Mouse (Mus musculus) thymus, postnatal 10 days (tissue): ENCODE results near the gene Ints6.
"Not testable (repeated sequence)": the region's sequence is repeated elsewhere in the genome, so short reads cannot be mapped to it uniquely, and the experiment has no call there.

Source experiments
- DNase-seq, 2 experiments: peaks; one replicate each; pipeline ENCODE4 v3.0.0; 2021; ENCODE audit warnings: low spot score in 2 of 2

The Ints6 gene

GRCm38 (mm10) chr14:62751479-62751878 is 9.5 kb downstream of the Ints6 start:
- no peak for DNase-seq

DNA sequence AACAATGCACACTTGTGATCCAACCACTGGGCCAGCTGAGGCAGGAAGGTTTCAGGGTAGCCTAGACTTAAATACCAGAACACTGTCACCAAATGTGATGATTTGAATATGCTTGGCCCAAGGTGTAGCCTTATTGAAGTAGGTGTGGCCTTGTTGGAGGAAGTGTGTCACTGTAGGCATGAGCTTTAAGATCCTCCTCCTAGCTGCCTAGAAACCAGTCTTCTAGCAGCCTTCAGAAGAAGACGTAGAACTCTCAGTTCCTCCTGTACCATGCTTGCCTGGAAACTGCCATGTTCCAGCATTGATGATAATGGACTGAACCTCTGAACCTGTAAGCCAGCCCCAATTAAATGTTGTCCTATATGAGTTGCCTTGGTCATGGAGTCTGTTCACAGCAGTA is 25.3 kb downstream of the Ints6 start:
- no peak for DNase-seq

DNA sequence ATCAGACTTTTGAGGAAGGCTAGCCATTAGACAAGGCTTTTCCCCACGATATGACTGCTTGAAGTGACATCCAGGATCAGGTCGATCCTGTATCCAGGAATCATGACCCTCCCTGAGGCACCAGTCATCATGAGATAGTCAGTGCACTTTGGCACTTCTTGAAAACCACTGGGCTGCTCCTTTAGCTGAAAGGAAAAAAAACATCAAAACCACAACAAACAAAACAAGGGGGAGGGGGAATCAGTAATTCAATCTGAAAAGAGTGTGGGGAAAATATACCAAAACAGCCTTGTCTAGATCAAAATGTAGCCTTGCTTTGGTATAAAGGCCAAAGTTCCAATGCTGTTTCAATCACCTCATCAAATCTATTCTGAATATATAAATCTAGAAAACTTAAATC is 27.3 kb downstream of the Ints6 start:
- DNase-seq: no peak

DNA sequence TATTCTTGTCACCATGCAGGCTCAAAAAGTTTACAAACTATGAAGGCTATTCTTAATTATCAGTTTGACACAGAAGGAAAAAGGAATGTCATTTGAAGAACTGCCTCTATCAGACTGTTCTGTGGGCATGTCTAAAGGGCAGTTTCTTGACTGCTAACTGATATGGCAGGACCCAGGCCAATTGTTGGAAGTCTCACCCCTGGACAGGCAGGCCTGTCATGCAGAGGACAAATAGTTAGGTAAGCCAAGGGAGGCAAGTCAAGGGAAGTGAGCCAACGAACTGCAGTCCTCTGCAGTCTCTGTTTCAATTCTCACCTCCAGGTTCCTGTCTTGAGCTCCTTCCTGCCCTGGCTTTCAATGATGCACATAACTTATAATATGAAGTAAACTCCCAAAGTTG is 29.1 kb downstream of the Ints6 start:
- DNase-seq: no peak

GRCm38 (mm10) chr14:62724560-62724959 is 36.4 kb downstream of the Ints6 start:
- no peak for DNase-seq

- no peak for DNase-seq
Measured at GRCm38 (mm10) chr14:62721625-62722024, 39.3 kb downstream of the Ints6 start.

- no peak for DNase-seq
Measured at GRCm38 (mm10) chr14:62718161-62718560, 42.8 kb downstream of the Ints6 start.

DNA sequence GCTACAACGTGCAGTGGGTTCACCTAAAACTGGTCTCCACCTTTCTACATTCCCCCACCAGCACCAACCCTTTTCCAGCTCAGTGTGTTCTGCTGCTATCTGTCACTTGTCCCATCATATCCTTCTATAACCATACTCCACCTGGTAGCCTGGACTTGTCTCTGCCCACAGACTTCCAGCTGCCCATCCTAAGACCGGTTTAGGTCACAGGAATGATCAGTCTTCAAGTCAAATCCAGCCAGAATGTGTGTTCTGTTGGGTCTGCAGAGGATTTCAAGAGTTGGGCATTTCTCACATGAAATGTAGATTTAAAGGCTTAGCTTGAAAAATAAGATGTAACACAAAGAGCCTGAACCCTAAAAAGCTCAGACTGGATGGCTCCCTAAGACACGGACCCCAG is 87.3 kb downstream of the Ints6 start:
- no peak for DNase-seq

DNA sequence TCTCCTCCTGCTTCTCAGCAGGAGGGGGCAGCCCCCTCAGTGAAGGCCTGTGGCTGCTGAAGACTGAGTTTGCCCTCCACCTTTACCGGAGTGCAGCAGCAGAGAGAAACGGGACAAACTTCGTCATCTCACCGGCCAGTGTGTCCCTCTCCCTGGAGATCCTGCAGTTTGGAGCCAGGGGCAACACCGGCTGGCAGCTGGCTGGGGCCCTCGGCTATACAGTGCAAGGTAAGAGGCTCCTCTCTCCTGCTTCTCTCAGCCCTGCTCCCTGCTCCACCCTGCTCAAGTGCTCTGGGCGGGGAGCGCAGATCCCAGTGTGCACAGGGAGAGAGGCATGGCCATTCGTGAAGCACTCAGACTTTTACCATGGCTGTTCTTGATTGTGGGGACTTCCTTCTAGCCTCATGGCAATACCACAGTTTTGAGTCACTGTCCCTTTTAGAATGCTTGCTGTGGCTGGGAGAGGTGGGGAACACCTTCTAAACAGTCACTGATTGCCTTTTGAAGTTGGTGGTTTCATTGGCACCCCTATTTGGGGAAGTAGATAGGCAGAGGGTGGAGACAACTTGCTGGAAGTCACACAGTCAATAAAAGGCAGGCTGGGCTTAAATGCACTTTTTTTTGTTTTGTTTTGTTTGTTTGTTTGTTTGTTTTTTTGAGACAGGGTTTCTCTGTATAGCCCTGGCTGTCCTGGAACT is 95.8 kb downstream of the Ints6 start:
- no peak for DNase-seq

DNA sequence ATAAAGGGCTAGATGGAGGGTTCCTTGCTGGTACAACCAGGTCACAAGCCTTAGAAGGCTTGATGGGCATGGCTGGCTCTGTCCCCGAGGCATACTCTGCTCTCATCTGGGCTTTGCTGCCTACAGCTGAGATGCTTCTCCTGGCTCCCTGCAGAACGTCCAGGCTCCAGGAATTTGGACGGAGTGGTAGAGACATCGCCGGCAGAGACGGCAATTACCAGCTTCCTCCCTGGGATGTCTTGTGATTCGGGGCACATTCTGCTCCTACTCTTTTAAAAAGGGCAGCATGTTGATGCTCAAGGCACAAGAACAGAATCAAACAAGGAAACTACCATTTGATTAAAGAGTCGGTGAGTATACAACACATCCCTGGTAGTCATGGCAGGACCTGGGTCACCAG is 97.6 kb downstream of the Ints6 start, which contains the start of gene Serpine3:
Serpine3 (plus strand) TSS at position 301 of the 400 bp plus-strand sequence.
- no peak for DNase-seq

- DNase-seq: no peak
Measured at GRCm38 (mm10) chr14:62662381-62662780, 98.6 kb downstream of the Ints6 start.

- DNase-seq: no peak
Measured at GRCm38 (mm10) chr14:62657469-62657868, 103.5 kb downstream of the Ints6 start.

- no peak for DNase-seq
Measured at GRCm38 (mm10) chr14:62655996-62656395, 105.0 kb downstream of the Ints6 start.

DNA sequence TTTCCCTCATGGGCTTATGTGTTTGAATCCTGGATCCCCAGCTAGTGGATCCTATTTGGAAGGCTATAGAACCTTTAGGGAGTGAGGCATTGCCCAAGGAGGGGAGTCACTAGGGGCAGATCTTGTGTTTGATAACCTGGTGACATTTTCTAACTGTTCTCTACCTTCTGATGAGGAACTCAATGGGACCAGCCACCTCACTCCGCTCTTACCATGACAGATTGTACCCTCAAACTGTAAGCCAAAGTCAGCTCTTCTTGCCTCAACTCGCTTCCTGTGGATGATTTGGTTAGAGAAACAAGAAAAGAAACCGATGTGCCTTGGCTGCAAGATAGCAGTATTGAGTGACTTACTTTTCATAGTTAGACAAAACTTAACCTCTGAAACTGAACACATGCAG is 109.2 kb downstream of the Ints6 start:
- DNase-seq: no peak

DNA sequence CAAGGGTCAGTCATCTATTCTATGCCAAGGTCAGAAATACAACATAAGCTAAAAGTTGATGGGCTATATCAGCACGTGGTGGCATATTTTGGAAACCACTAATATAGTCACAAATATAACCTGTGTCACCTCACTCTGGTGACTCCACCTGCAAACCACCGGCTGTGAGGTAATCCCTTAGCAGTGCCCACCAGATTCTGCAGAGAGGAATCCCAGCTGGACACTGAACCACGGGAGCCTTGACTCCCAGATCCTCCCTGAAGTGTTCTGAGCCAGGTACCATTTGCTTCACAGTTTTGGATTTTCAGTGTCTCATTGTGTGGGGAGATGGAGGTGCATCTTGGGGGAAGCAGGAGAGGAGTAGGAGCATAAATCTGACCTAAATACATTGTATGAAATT is 110.6 kb downstream of the Ints6 start:
- no peak for DNase-seq

GRCm38 (mm10) chr14:62648405-62648804 is 112.6 kb downstream of the Ints6 start:
- DNase-seq: no peak

DNA sequence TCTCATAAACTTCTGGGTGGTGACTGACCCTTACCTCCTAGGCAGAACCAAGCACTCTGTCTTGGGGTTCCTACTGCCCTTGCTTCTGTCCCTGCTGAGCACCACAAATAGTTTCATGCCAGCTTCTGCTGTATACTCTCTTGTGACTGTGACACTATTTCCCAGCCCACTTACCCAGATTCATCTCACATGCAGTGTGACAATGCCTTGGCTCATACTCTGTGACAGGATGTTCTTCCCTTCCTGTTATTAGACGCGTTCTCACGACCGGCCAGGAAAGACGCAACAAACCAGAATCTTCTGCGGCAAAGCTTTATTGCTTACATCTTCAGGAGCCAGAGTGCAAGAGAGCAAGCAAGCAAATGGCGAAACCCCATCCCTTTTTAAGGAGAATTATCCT is 118.6 kb downstream of the Ints6 start:
- not testable (repeated sequence) for DNase-seq

GRCm38 (mm10) chr14:62640396-62640795 is 120.6 kb downstream of the Ints6 start:
- DNase-seq: no peak

DNA sequence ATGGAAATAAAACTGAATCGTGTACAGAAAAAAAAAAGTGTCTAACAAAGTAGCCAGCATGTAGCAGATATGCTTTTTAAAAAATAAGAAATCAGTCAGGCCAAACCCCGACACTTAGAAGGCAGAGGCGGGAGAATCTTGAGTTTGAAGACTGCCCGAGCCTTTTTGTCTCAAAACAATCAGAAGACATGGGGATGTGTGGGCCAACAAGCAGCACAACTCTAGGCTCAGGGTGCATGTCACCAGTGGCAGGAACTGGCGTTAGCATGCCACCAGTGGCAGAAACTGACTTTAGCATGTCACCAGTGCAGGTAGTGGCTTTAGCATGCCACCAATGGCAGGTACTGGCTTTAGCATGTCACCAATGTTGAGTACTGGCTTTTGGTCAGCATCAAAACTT is 121.4 kb downstream of the Ints6 start:
- no peak for DNase-seq

DNA sequence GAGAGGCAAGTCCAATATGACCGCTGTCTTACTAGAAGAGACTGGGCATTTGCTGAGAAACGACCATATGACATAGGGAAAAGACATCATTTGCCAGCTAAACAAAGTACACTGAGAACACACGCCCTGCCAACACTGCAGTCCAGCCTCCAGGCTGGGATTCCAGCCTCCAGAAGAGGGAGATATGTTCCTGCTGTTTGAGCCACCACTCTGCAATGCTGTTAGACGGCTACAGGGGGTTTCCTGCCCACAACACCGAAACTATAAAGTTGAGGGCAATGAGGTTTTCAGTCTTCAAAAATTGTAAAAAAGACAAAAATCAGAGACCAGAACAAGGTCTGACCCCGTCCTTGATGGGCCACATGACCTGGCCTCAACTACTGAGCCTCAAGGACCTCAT is 121.9 kb downstream of the Ints6 start:
- DNase-seq: no peak

GRCm38 (mm10) chr14:62638345-62638702 is 122.6 kb downstream of the Ints6 start:
- no peak for DNase-seq

DNA sequence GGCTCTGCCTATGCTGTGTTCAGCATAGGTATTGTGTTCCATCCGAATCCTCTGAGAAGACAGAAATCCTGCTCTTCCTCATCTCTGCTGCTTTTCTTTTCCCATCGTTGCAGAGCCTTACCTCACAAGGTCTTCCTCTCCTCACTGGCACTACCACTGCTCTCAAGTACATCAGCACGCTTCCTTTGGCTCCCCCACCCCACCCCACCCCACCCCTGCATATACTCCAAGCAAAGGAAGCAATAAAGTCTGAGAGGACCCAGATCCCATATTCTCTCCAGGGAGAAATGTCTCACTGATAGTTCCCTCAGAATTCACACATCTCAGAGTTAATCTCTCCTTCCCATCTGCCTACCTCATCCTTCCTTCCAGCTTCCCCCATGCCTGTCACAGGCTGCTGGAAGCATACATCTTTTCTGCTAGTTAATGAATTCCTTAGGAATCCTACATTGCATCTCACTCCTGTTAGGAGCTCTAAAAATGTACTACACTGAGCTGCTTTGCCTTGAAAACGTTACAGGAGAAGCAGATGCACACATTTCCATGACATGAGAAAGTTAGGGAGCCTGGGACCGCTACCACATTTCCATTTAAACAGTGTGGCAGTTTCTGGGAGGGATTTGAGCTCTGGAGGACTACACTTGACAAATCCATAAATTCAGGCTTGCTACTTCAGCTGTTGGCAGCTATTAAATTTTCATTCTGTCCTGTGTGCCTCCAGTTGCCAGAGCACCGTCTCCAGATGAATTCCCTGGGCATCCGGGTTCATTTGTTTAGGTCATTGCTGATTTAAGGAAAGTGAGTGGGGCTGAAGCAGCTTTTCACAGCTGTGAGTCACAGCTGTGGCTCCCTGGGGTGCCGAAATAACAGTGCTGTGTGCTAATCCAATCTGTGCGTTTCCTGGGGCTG is 123.3 kb downstream of the Ints6 start:
- DNase-seq: no peak

GRCm38 (mm10) chr14:62627951-62628350 is 133.0 kb downstream of the Ints6 start:
- no peak for DNase-seq
